Mouse (Mus musculus) forebrain, embryonic 11.5 days (tissue): ENCODE measurements around the gene Megf11. TPM values are rescaled to one million over a fixed set of nuclear protein-coding genes. Genes with fewer than 3 reads are reported as not detected.

Experiments used
- ATAC-seq: fragments of 200-750 bp; cut with Nextera tagmentation; replicated peaks from 2 replicates; pipeline ENCODE4 v1.8.0; 2017; ENCODE audit warnings: moderate TSS enrichment; ENCODE audit not compliant: low FRiP score
- DNase-seq: peaks from one replicate; pipeline ENCODE4 v3.0.0-alpha.2; 2017; ENCODE audit warnings: low spot score
- H3K27ac ChIP-seq: fragments of 300-500 bp; sonication (generic); 2 replicates; pipeline ENCODE4 v1.5.1; 2014; ENCODE audit warnings: low read depth, low read length
- H3K27me3 ChIP-seq: fragments of 300-500 bp; sonication (generic); 2 replicates; pipeline ENCODE4 v1.6.1; 2014; ENCODE audit warnings: mild to moderate bottlenecking, low read length, mixed read lengths; ENCODE audit not compliant: control insufficient read depth, insufficient read depth
- H3K36me3 ChIP-seq: fragments of 300-500 bp; sonication (generic); 2 replicates; pipeline ENCODE4 v1.6.1; 2014; ENCODE audit warnings: mild to moderate bottlenecking, low read length, moderate library complexity, mixed read lengths; ENCODE audit not compliant: control insufficient read depth, insufficient read depth
- H3K4me1 ChIP-seq: fragments of 300-500 bp; sonication (generic); replicated peaks from 2 replicates; pipeline ENCODE4 v1.6.1; 2014; ENCODE audit warnings: low read length, mixed read lengths; ENCODE audit not compliant: control insufficient read depth, insufficient read depth
- H3K4me2 ChIP-seq: fragments of 300-500 bp; sonication (generic); 2 replicates; pipeline ENCODE4 v1.6.1; 2014; ENCODE audit warnings: low read depth, mild to moderate bottlenecking, low read length, moderate library complexity, mixed read lengths; ENCODE audit not compliant: severe bottlenecking
- H3K4me3 ChIP-seq: fragments of 300-500 bp; sonication (generic); 2 replicates; pipeline ENCODE4 v1.5.1; 2014; ENCODE audit warnings: low read depth, low read length
- H3K9ac ChIP-seq: fragments of 300-500 bp; sonication (generic); 2 replicates; pipeline ENCODE4 v1.6.1; 2014; ENCODE audit warnings: low read length
- H3K9me3 ChIP-seq: fragments of 300-500 bp; sonication (generic); 2 replicates; pipeline ENCODE4 v1.6.1; 2016; ENCODE audit warnings: low read length, mixed read lengths; ENCODE audit not compliant: control insufficient read depth
- WGBS: fragments of 180-500 bp; shearing (Covaris S2); extraction: QIAGEN DNeasy Blood & Tissue Kit; methylation state at CpG from one replicate; pipeline ENCODE4 v1.1.7; 2014; 5-methylcytosine and 5-hydroxymethylcytosine counted together
- polyA plus RNA-seq: library from polyadenylated mRNA; unstranded; fragments of >200 nt; fragmentation: Nextera tagmentation; extraction: Ambion mirVana; gene quantifications from 2 replicates; pipeline ENCODE4 v1.2.1, GENCODE M21; 2014

Gene Megf11
- polyA plus RNA-seq, 1 experiment from 2014 or later, result 3.3 TPM

DNA sequence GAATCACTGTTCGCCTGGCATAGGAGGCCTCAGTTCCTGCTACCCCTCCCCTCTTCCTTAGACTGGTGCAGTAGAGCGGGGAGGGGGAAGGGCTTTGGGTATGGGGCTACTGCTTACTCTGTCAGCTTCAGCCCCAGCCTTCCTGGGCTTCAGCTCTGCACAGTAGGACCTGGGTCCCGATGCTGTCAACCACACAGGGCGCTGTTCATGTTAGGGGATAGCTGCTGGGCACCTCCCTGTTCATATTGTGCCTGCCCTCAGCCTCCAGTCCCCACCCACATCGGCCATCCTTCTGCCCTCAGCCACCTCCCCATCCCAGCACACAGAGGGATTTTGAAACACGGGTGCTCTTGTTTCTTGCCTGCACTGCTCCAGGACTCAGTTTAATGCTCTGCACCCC lies 61.6 kb downstream of the Megf11 start:
- Histone ChIP-seq H3K4me3 (no peak overlapping the region), H3K27ac (no peak overlapping the region), H3K27me3 (no peaks in the 10 kb centered on the region), H3K36me3 (no peaks in the 10 kb centered on the region), H3K9me3 (no peaks in the 10 kb centered on the region), H3K4me1 (peaks cover 8% of the 10 kb centered on the region; the same call in 1 of the 2 replicates), H3K4me2 (no peak overlapping the region), H3K9ac (no peak overlapping the region)
- WGBS, result 33% methylated on average over 6 of the region's 6 CpGs
- no peak for DNase-seq
- ATAC-seq, result no peak; the same call in 1 of the 2 replicates

DNA sequence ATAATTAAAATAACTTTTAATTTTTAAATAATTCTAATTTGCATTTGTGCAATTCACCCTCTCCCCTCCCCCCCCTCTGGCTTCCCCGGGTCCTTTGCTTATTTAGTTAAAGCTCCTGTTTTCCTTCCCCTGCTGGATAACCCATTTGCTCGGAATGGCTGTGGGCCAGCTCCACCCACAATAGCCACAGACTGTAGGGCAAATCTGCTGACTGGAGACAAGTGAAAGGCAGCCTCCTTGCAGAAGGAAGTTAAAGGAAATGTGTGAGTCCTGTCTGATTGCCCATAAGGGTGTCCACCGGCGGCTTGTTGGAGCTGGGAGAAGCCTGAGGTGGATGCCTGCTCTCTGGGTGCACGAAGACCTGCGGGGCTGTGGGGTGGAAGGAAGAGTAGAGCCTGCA lies 62.1 kb downstream of the Megf11 start:
- Histone ChIP-seq H3K4me3 (no peak overlapping the region), H3K4me2 (no peak overlapping the region), H3K36me3 (no peaks in the 10 kb centered on the region), H3K9ac (peak overlapping the region; percentile 20; the same call in 1 of the 2 replicates), H3K27me3 (no peaks in the 10 kb centered on the region), H3K27ac (no peak overlapping the region), H3K9me3 (no peaks in the 10 kb centered on the region), H3K4me1 (peaks cover 8% of the 10 kb centered on the region; the same call in 1 of the 2 replicates)
- 49% methylated on average over 6 of the region's 6 CpGs for WGBS
- ATAC-seq (no peak), DNase-seq (no peak)

DNA sequence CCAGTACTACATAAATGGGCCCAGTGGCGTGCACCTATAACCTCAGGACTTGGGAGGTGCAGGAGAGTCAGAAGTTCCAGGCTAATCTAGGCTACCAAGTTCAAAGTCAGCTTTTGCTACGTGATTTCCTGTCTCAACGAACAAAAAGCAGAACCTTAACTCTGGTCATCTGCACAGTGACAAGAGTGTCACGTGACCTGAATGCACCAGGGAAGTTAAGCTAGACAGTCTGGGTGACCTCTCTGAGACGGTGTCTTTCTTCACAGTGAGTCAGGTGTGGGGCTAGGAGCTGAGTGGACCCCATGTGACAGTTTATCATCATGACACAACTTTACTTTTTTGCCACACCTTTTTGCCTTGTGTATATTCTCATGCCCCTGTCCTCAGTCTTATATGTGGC lies 67.3 kb downstream of the Megf11 start:
- DNase-seq (no peak), ATAC-seq (no peak)
- WGBS, result 80% methylated on average over 5 of the region's 5 CpGs
- no peak overlapping the region for H3K4me2 ChIP-seq
- no peak overlapping the region for H3K4me3 ChIP-seq
- no peak overlapping the region for H3K9ac ChIP-seq
- H3K27me3 ChIP-seq, result no peaks in the 10 kb centered on the region
- H3K4me1 ChIP-seq, result peaks cover 4% of the 10 kb centered on the region
- H3K9me3 ChIP-seq, result no peaks in the 10 kb centered on the region
- H3K36me3 ChIP-seq, result no peaks in the 10 kb centered on the region
- H3K27ac ChIP-seq, result no peak overlapping the region

DNA sequence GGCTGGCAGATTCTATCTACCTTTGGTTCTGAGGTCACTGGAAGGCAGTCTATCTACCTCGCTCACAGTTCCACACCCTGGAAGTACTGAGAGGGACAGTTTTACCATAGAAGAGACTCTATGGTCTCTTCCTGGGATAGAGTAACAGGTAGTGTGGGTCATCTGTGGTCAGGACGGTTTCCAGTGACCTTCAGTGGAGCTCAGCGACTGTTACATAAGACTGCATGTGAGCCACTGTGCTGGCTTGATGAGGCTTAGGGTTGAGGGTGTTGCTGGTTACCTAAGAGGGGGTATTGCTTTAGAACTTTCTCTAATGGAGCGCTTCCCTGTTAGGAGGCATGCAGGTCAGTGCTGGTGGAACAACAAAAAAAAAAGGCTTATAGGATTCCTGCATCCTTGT lies 68.8 kb downstream of the Megf11 start:
- no peaks in the 10 kb centered on the region for H3K9me3 ChIP-seq
- no peak overlapping the region for H3K4me3 ChIP-seq
- peaks cover 4% of the 10 kb centered on the region for H3K4me1 ChIP-seq
- H3K27ac ChIP-seq, result no peak overlapping the region
- H3K36me3 ChIP-seq, result no peaks in the 10 kb centered on the region
- DNase-seq (no peak), ATAC-seq (no peak)
- no peak overlapping the region for H3K9ac ChIP-seq
- no peaks in the 10 kb centered on the region for H3K27me3 ChIP-seq
- 84% methylated on average over 4 of the region's 4 CpGs for WGBS
- H3K4me2 ChIP-seq, result no peak overlapping the region

DNA sequence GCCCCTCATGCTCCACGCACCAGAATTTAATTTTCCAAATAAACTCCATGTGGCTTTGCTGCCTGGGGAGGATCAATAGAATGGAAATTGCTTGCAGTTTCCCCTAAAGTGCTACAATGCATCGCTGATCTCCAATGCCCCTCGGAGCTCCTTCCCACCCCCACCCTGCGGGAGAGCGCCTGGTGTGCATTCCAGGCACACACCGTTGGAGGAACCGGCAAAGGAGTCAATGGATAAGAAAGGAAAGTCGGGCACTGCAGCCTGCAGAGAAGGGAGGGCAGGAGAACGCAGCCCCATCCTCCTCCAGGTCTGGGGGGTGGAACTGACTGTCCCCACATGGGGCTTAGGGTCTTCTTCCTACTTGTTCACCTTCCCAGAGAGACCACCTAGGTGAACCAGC lies 70.5 kb downstream of the Megf11 start:
- no peak overlapping the region for H3K4me2 ChIP-seq
- DNase-seq (no peak), ATAC-seq (no peak)
- H3K36me3 ChIP-seq, result no peaks in the 10 kb centered on the region
- no peak overlapping the region for H3K27ac ChIP-seq
- WGBS, result under 1% methylated on average over 9 of the region's 9 CpGs
- no peaks in the 10 kb centered on the region for H3K9me3 ChIP-seq
- no peaks in the 10 kb centered on the region; the same call in 1 of the 2 replicates for H3K27me3 ChIP-seq
- peaks cover 4% of the 10 kb centered on the region for H3K4me1 ChIP-seq
- no peak overlapping the region; the same call in 1 of the 2 replicates for H3K9ac ChIP-seq
- H3K4me3 ChIP-seq, result no peak overlapping the region

DNA sequence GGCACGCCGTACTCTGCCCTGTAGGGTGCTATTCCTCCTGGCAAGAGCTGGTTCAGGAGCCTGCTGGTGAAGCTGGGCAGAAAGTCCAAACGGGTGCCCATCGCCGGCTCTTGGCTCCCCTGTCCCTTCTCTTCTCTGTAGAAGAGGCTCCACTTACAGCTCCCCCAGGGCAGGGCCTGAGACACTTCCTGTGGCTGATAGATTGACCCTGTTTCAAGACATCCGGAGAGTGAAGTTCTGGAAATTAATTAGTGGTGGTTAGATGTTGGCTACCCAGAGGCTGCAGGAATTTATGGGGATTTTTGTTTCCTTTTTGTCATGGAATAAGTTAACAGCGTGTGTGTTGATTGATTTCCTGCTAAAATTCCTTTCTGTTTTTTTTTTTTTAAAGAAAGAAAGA lies 72.2 kb downstream of the Megf11 start:
- Histone ChIP-seq H3K4me2 (no peak overlapping the region), H3K27me3 (no peaks in the 10 kb centered on the region; the same call in 1 of the 2 replicates), H3K4me1 (peaks cover 4% of the 10 kb centered on the region), H3K4me3 (no peak overlapping the region), H3K9me3 (no peaks in the 10 kb centered on the region), H3K36me3 (no peaks in the 10 kb centered on the region), H3K9ac (no peak overlapping the region), H3K27ac (no peak overlapping the region)
- no peak for ATAC-seq
- no peak for DNase-seq
- WGBS, result 81% methylated on average over 7 of the region's 7 CpGs

DNA sequence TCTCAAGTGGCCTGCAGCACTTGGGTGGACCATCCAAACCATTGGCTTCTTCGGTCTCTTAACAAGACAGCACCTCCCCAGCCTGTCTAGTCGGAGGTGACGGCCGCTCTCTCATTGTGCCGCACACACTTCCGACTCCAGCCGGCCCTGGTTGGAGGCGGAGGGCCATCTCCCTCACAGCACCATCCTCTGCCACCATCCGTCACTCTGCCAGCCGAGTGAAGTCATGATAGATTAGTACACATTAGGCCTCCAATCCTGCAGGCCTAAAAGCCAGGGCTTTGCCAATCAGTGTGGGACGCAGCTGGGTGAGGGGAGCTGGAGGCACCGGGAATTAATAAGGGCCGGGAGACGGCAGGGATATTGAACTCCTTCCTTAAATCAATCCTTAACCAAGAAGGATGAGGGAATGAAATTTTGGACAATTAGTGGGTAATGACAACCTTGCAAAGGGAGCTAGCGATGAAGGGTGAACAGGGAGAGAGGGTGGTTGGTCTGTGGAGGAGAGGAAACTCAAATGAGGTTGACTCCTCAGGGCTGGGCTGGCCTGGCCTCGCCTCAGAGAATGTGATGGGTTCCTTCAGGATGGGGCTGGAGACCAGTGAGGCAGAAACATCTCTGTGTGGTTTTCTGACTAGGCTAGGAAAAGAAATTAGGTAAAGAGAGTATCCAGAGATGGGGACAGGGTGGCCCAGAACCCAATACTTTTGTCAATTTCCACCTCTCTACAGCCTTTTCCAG lies 76.3 kb downstream of the Megf11 start:
- H3K4me3 ChIP-seq, result no peak overlapping the region
- no peak for DNase-seq
- no peaks in the 10 kb centered on the region; the same call in 1 of the 2 replicates for H3K27me3 ChIP-seq
- H3K9me3 ChIP-seq, result no peaks in the 10 kb centered on the region
- H3K27ac ChIP-seq, result no peak overlapping the region
- ATAC-seq, result no peak
- H3K9ac ChIP-seq, result no peak overlapping the region
- H3K4me2 ChIP-seq, result no peak overlapping the region
- no peaks in the 10 kb centered on the region; the same call in 1 of the 2 replicates for H3K4me1 ChIP-seq
- 85% methylated on average over 16 of the region's 16 CpGs for WGBS
- H3K36me3 ChIP-seq, result no peaks in the 10 kb centered on the region

DNA sequence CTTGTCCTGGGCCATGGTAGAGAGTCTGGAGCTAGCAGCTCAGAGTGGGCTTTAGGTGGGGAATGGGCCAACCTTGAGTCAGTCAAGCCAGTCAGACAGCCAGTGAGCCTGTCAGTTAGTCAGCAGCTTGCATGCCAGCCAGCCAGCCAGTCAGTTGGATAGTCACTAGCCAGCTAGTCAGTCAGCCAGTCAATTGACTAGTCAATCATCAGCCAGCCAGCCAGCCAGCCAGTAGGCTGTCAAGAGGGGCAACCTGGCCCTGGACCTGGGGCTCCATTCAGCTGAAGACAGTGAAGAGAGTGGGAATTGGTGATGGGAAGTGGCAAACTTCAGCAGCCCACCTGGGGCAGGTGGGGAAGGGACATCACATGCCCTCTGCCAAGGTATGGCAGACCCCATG lies 77.4 kb downstream of the Megf11 start:
- H3K4me1 ChIP-seq, result no peaks in the 10 kb centered on the region; the same call in 1 of the 2 replicates
- no peak overlapping the region for H3K4me2 ChIP-seq
- no peak overlapping the region for H3K4me3 ChIP-seq
- no peaks in the 10 kb centered on the region; the same call in 1 of the 2 replicates for H3K27me3 ChIP-seq
- no peak for DNase-seq
- no peaks in the 10 kb centered on the region for H3K36me3 ChIP-seq
- H3K9ac ChIP-seq, result no peak overlapping the region
- no peaks in the 10 kb centered on the region for H3K9me3 ChIP-seq
- ATAC-seq, result no peak
- H3K27ac ChIP-seq, result no peak overlapping the region

DNA sequence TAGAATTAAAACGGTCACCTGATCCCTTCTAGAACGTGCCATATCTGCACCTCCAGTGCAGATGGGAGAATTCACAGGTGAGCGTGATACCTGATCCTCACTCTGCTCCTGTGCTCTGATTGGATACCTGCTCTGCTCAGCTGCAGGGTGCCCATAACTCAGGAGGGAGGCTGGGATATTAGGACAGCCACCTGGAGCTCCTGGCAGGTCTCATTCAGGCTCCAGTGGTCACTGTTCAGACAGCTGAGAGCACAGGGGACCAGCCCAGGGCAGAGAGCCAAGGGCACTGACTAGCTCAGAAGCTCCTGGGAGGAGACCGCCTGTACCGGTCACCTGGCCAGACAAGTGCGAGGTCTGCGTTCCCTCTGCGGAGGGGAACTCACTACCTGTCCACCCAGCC lies 80.7 kb downstream of the Megf11 start:
- ATAC-seq (no peak), DNase-seq (no peak)
- H3K4me3 ChIP-seq, result no peak overlapping the region
- no peaks in the 10 kb centered on the region for H3K27me3 ChIP-seq
- no peaks in the 10 kb centered on the region for H3K9me3 ChIP-seq
- H3K9ac ChIP-seq, result no peak overlapping the region
- no peak overlapping the region for H3K27ac ChIP-seq
- WGBS, result 68% methylated on average over 8 of the region's 8 CpGs
- no peaks in the 10 kb centered on the region for H3K36me3 ChIP-seq
- H3K4me2 ChIP-seq, result no peak overlapping the region
- no peaks in the 10 kb centered on the region for H3K4me1 ChIP-seq
